Mouse (Mus musculus): ENCODE measurements around the gene Sptlc2. TPM values are rescaled to one million over a fixed set of nuclear protein-coding genes. Genes with fewer than 3 reads are reported as not detected.

Gene Sptlc2
- total RNA-seq, 2 experiments from 2014 or later = 32.4 to 33.0 TPM

GRCm38 (mm10) chr12:87413179-87413790 lies 25.1 kb upstream of the Sptlc2 start:
- Histone ChIP-seq H3K4me3 (no peak overlapping the region), H3K27ac (no peak overlapping the region)
- peak; percentile 96 for TF ChIP-seq CTCF (IDR thresholded peaks at IDR 0.05)
- intact Hi-C loops (cut with DNase I) = loop anchor here (10.0 kb wide), 1 partner anchor 622 kb away; no protein-coding TSS in a partner anchor
- peak; percentile 65 to 84 for DNase-seq (ENCODE audit: extremely low spot score in 1 of 2, low spot score in 2 of 2)

- no peak for DNase-seq (ENCODE audit: extremely low spot score in 1 of 2, low spot score in 2 of 2)
- no peak overlapping the region for H3K27ac ChIP-seq
- no peak for TF ChIP-seq CTCF (IDR thresholded peaks at IDR 0.05)
- no peak overlapping the region for H3K4me3 ChIP-seq
- intact Hi-C loops (cut with DNase I) = loop anchor here (10.0 kb wide), 1 partner anchor 624 kb away; no protein-coding TSS in a partner anchor
Measured at GRCm38 (mm10) chr12:87410999-87411398, 22.8 kb upstream of the Sptlc2 start.

DNA sequence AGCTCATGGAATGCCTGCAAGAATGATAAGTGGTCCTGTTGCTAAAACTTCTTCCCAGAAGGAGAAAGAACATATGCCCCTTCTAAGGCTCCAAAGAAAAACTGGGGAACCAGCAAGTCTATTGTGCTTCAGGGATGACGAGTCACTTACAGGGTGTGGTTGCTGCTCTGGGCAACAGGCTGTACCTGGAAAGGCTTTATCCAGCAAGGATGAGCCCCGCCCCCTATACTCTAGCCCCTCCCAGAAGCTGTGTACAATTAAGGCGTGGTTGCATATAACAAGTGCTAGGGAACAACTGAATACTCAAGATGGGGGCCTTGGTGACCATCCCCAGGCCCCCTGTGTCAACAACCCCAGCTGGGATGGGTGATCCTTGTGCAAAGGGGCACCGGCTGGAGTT lies 21.0 kb upstream of the Sptlc2 start:
- no peak for DNase-seq (ENCODE audit: extremely low spot score in 1 of 2, low spot score in 2 of 2)
- intact Hi-C loops (cut with DNase I) = no loop called here
- no peak for TF ChIP-seq CTCF (IDR thresholded peaks at IDR 0.05)
- no peak overlapping the region for H3K27ac ChIP-seq
- no peak overlapping the region for H3K4me3 ChIP-seq

- Histone ChIP-seq H3K4me3 (no peak overlapping the region), H3K27ac (no peak overlapping the region)
- intact Hi-C loops (cut with DNase I) = no loop called here
- no peak for DNase-seq (ENCODE audit: extremely low spot score in 1 of 2, low spot score in 2 of 2)
- TF ChIP-seq CTCF (IDR thresholded peaks at IDR 0.05) = no peak
Measured at GRCm38 (mm10) chr12:87407869-87408605, 19.9 kb upstream of the Sptlc2 start.

DNA sequence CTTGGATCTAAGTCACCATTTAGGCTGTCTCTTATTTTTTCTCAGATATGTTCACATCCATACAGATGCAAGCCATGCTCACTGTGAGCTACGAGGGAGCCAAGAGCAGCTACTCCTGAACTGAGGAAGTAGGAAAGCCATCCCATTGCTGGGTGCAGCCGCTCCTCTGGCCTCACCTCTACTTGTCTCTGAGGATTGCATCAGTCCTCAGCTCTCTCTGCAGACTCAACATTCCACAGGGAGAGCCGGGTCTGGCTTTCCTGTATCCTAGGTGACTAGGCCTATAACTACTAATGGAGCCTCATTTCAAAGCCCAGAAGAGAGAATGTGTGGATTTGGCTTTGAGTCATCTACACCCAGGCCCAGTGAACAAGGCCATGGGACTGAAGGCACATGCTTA lies 17.6 kb upstream of the Sptlc2 start:
- TF ChIP-seq CTCF (IDR thresholded peaks at IDR 0.05) = no peak
- Histone ChIP-seq H3K27ac (no peak overlapping the region), H3K4me3 (no peak overlapping the region)
- no peak for DNase-seq (ENCODE audit: extremely low spot score in 1 of 2, low spot score in 2 of 2)
- intact Hi-C loops (cut with DNase I) = no loop called here

DNA sequence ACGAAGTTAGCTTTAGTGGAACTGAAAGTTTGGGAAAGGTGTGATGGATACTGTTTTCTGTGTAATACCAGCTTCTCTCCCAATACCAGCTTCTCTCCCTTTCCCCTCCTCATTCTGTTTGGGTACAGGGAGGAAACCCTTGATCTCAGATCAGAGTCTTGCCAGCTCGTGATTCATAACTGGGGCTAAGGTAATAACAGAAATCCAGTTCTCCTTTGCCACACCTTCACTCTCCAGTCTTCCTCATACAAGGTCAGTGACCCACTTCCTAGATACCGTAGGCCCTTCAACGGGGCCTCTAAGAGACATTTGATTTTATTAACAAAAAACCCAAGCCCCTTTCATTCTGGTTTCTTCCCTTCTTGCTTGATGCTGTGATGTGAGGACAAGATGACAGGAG lies 17.0 kb upstream of the Sptlc2 start:
- no peak for TF ChIP-seq CTCF (IDR thresholded peaks at IDR 0.05)
- intact Hi-C loops (cut with DNase I) = no loop called here
- no peak for DNase-seq (ENCODE audit: extremely low spot score in 1 of 2, low spot score in 2 of 2)
- Histone ChIP-seq H3K27ac (no peak overlapping the region), H3K4me3 (no peak overlapping the region)

DNA sequence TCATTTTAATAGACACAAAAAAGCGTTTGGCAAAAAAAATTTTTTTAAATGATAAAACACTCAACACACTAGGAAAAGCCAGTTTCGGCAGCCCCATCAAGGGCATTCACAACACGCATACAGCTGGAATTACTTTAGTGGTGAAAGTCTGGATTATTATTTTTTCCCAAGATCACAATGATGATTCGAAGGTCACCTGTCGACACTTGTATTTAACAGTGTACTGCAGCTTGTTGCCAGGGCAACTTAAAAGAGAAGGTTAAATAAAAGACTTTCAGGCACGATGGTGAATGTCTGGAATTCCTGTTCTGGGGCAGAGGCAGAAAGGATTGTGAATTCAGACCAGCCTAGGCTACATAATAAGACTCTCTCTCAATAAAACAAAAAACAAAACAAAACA lies 13.7 kb upstream of the Sptlc2 start:
- intact Hi-C loops (cut with DNase I) = no loop called here
- Histone ChIP-seq H3K4me3 (no peak overlapping the region), H3K27ac (no peak overlapping the region)
- no peak for TF ChIP-seq CTCF (IDR thresholded peaks at IDR 0.05)
- DNase-seq (ENCODE audit: extremely low spot score in 1 of 2, low spot score in 2 of 2) = no peak

DNA sequence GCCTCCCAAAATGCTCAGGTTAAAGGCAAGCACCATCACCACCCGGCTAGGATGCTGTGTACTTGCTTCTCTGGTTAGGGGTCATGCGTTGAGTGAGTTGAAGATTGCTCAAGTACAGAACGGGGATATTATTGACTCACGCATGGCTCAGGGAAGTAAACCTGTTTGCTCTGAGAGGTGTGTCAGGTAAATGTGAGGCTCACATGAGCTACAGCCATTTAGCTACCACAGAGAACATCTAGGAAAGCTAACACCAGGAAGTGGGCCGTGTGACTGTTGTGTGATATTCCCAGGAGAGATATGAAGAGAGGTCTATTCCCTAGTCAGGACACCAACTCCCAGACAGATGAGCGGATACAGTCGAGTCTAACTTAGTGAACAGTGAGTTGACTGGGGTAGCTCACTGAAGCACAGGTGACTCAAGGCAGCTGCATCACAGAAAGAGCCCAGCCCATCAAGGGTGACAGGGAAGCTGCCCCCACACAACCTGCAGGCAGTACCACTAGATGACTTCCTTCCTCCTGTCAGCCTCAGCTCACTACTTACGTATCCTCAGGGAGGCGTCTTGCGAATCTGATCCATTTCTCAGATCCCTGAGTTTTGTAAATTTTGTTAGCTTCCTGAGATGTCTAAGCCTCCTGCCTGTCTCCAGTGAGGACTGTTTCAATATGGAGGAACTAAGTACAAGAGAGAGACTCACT lies 11.1 kb upstream of the Sptlc2 start:
- intact Hi-C loops (cut with DNase I) = no loop called here
- H3K27ac ChIP-seq = no peak overlapping the region
- TF ChIP-seq CTCF (IDR thresholded peaks at IDR 0.05) = no peak
- no peak for DNase-seq (ENCODE audit: extremely low spot score in 1 of 2, low spot score in 2 of 2)
- H3K4me3 ChIP-seq = no peak overlapping the region

GRCm38 (mm10) chr12:87397811-87398417 lies 9.8 kb upstream of the Sptlc2 start:
- TF ChIP-seq CTCF (IDR thresholded peaks at IDR 0.05) = no peak
- DNase-seq (ENCODE audit: extremely low spot score in 1 of 2, low spot score in 2 of 2) = no peak
- H3K27ac ChIP-seq = no peak overlapping the region
- intact Hi-C loops (cut with DNase I) = no loop called here
- H3K4me3 ChIP-seq = no peak overlapping the region

- no peak overlapping the region for H3K4me3 ChIP-seq
- intact Hi-C loops (cut with DNase I) = no loop called here
- no peak overlapping the region for H3K27ac ChIP-seq
- no peak for TF ChIP-seq CTCF (IDR thresholded peaks at IDR 0.05)
- DNase-seq (ENCODE audit: extremely low spot score in 1 of 2, low spot score in 2 of 2) = no peak
Measured at GRCm38 (mm10) chr12:87397126-87397525, 9.0 kb upstream of the Sptlc2 start.

- intact Hi-C loops (cut with DNase I) = no loop called here
- Histone ChIP-seq H3K27ac (no peak overlapping the region), H3K4me3 (no peak overlapping the region)
- no peak for DNase-seq (ENCODE audit: extremely low spot score in 1 of 2, low spot score in 2 of 2)
- TF ChIP-seq CTCF (IDR thresholded peaks at IDR 0.05) = no peak
Measured at GRCm38 (mm10) chr12:87394316-87394715, 6.2 kb upstream of the Sptlc2 start.

Data from left cerebral cortex, adult 2 months (tissue).